Mouse (Mus musculus) hematopoietic stem cell, adult 5-6 weeks (primary cell): ENCODE results near the gene Htr2a. TPM values are rescaled to one million over a fixed set of nuclear protein-coding genes. Genes with fewer than 3 reads are reported as not detected.

ENCODE experiments used
- ATAC-seq, 2 experiments: fragments of 125-278 bp in 1 of 2; replicated peaks in 1 of 2; 2 replicates each; pipeline ENCODE4 v1.8.0; 2016 to 2017; ENCODE audit warnings: inconsistent platforms in 2 of 2, mild to moderate bottlenecking in 2 of 2, moderate number of reproducible peaks in 2 of 2, low read depth in 1 of 2, moderate TSS enrichment in 1 of 2; ENCODE audit not compliant: low FRiP score in 2 of 2, poor library complexity in 2 of 2, severe bottlenecking in 2 of 2, insufficient read depth in 1 of 2, low TSS enrichment in 1 of 2
- total RNA-seq: library from RNA; stranded (forward); fragments of 172-1452, 232-1000 nt; gene quantifications from 2 replicates; pipeline ENCODE4 v1.2.3, GENCODE M21; 2017

Htr2a gene
- total RNA-seq, 1 experiment from 2014 or later = 4.3 TPM

DNA sequence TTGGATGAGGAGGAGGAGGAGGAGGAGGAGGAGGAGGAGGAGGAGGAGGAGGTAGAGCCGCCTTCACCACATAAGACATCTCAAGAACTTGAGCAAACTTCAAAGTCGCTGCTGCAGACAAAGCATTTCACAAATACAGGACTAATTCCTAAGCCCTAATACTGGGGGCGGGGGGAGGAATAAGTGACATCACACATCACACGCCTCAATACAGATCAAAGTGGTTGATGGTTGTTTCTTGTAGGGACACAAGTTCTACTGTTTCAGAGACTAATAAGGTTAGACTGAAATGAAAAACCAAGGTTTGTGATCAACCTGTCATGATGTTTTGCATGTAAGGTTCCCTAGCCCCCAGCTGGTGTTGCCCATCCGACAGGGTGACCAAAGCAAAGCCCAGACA is 39.2 kb downstream of the Htr2a start:
- ATAC-seq = no peak

DNA sequence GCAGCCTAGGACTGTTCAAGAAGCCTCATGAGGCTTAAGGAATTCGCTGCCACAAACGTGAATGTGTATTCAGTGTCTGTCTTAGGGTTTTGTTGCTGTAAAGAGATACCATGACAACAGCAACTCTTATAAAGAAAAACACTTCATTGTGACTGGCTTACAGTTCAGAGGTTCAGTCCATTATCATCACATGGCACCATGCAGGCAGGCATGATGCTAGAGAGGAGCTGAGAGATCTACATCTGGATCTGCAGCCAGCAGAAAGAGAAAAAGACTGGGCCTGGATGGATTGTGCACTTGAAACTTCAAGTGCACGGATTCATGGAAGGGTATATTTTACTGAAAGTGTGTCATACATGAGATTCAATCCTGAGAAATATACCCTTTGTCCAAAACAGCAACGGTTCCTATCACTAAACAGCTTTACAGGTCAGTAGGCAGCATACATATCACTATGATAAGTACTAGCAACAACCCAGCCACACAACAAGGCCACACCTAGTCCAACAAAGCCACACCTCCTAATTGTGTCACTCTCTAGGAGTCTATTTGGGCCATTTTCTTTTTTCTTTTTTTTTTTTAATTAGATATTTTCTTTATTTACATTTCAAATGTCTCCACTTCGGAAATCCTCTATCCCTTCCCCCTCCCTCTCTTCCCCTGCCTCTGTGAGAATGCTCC is 43.8 kb downstream of the Htr2a start:
- no peak for ATAC-seq

DNA sequence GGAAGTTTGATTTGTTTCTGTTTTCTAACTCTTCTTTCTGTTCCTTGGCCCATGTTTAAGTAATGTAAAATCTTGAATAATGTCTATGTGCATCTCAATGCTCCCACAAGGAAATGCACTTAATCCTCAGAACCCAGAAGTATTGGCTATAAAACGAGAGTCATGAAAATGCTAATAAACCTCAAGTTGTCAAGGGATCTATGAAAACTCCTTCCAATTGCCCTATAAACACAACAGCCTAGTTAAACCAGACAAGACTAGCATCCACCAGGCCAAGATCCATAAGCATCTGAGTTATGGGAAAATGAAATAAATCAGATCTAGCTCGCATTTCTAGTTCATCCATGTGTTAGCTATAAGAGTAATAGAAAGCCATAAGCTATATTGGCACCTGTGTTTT is 51.3 kb downstream of the Htr2a start:
- no peak for ATAC-seq

DNA sequence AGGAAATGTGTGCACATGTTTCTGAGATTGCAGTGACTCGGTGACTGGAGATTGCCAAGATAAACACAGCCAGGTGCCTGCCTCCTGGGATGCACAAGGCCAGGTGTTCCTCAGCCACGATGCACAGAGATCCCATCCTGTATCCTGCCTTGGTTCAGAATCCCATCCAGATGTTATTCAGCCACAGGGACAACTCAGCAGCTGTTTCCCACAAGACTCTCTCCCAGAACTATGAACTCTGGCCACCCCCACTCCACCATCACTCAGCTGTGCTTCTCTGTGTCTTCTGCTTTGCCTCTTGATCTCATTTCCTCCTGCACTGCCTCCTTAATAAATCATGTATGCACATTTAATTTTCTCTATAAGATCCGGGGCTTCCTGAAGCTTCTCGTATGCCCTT is 56.1 kb downstream of the Htr2a start:
- no peak for ATAC-seq

DNA sequence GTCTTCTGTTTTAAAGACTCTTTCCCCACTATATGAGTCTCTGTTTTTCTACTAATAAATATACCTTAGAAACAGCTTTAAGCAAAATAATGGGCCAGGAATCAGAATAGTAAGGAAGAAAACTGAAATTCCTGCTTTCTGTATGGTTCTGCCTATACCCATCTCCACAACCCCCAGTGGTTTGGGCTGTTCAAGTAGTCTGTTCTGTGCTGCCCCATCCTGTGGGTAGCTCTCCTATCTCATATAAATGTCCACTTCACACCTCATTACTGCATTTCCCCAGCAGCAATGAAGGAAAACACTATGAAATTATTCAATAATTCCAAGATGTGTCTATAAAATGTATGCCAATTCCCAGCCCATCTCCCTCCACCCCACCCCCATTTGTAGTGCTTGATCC is 56.8 kb downstream of the Htr2a start:
- no peak for ATAC-seq

DNA sequence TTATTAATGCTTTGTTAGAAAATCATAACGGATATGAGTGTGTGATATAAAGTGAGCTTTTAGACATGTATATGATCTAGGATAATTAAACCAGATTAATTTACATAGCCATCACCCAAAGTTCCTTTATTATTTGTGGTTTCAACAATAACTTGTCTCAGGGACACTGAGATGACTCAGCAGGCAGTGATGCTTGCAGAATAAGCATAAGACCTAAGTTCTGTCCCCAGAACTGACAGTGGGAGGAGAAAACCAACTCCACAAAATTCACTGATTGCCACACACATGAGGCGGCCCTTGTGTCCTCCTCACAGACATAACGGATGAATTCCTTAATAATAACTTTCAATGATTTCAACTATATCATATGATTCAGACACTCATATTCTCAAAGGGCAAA is 58.6 kb downstream of the Htr2a start:
- no peak for ATAC-seq

DNA sequence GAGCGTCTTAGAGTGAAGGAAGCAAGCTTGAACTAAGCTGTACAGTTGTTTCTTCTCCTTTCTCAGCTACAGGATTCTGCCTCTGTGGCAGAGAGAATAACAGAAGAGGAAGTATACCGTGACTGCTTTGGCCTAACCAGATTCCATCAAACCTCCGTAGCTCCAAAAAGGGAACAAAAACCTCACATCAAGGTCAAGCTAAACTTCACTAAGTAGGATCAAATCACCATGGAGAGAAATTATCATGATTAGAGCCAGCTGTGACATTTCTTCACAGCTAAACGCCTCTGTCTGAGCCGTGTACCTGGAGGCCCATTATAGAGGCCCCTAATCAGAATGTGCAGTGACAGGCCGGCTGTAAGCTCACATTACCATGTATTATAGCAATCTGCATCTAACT is 63.3 kb downstream of the Htr2a start:
- ATAC-seq = peak; percentile 91 to 94

DNA sequence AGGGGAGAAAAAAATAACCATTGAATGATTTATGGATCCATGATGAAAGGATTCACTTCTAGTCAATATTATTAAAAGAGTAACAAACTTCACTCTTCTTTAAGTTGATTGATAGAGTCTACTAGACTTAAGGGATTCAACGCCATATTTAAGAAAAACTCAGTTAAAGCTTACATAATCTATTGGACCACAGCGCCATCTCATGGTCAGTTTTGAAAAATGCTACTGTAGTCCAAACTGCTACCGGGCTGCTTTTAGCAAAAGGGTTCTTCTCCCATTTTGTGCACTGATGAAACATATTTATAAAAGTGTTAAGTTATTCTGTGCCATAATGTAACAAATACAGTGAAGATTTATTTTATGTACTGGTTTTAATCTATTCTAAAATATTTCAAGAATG is 68.4 kb downstream of the Htr2a start:
- peak; percentile 45 to 62; a peak in 3 of 4 replicates for ATAC-seq

DNA sequence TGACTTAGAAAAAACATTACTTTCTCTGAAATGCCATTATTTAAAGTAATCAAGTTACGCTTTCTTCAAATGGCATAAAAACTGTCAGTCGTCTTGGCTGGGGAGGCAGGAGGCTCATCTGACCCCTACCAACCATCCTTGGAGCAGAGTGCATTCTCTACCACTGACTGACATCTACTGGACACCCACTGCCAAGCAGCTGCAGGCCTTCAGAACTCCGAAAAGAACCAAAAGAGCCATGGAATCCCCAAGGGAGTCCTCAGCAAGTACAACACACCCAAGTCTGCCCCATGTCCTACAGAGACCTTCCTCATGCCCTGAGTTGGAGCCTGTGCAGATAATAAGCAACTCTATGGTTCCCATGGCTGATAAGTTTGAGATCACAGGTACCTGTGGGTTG is 82.9 kb downstream of the Htr2a start:
- no peak for ATAC-seq

DNA sequence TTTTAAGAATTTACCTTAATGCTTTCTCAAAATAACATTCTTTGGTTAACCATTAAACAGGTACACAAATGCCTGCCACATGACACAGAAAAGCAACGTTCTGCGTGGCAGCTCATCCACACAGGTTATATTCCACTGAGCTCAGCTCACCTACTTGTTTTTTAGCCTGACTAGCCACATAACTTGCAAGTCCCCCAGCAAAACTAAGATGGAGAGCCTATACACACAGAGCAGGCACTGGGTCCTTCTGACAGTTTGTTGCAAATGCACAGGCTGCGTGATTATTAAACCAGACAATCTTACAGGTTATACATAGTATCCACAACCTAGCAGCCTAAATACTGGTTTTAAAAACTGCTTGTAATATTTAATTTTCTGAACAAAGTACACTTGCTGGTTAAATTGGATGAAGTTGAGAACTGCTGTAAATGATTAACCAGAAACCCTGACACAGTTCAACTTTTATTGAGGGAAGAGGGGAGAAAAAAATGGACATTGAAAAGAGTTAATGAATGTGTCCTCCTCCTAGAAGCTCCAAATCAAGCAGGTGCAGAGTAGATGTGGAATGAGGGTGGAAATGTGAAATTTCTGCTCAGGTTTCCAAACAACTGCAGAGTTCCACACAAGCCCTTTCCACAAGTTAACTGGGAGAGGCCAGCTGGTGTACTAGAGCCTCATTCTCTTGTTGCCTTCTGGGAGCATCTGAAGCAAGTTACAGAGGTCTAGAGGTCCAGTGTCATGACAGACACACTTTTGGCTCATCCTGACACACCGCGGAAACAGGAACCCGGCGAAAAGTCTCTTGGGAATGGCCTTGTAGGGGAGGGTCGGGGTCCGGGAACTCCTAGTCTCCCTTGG is 90.8 kb downstream of the Htr2a start:
- no peak for ATAC-seq

DNA sequence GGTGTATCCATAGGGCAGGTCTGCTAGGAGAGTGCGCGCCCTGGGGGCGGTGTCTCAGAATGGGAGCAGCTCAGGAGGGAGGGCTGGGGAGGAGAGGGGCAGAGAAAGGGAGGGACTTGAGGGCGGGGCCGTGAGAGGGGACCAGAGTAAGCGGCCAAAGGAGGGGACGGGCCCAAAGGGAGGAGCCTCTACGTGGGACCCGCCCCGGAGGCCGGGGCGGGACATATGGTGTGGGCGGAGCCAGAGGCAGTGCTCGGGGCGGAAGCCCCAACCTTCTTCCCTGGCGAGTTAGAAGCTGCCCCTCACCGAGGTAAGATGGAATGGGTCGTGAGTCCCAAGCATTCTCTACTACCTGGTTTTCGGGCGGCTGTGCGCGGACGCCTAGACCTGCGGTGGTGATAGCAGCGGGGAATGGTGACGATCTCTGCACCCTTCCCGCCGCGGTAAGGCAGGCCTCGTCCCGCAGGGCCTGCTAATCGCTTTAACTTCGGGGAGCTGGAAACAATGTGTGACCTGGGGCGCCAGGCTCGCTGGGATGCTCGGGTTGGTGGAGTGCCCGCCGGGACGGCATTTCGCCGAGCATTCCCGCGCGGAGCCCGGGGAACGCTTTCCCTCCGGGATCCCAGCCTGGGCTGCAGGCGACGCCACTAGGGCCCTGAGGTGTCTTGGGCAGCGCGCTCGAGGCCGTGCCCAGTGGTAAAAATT is 91.6 kb downstream of the Htr2a start, which contains the start of gene Esd:
Esd (plus strand) TSS at position 219 of the 705 bp plus-strand sequence.
- peak; percentile 97 to 98 for ATAC-seq

DNA sequence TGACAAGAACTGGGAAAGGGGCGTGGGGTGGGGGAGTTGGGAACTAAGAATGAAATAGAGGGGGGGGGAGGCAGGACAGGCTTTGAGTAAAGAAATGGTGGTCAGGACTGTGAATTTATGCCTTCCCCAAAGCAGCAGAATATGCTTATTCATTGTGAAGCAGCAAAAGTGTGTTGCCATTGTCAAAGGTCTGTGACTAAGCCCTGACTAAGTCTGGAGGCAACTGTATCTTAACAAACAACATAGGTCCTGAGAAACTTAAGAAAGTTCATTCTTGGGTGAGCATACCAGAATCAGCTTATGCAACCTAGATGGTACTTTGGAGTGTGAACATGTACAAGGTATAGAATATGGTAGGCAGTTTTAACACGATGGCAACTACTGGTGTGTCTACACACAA is 92.8 kb downstream of the Htr2a start:
- no peak for ATAC-seq

DNA sequence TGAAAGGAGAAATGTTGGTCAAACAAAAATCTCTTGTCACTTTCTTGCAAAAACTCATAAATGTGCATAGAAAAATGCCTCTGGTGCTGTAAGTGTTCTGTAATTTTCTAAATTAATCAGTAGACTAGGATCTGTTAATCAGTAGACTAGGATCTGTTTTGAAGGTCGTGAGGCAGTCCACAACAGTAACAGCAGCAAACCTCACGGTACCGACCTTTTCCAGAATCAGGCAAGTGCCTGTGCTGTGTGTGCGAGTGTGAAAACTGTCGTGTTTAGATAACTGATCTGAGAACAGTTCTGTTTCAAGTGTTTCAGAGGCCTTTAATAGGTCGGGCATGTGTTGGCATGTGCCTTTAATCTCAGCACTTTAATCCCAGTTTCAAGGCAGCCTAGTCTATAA is 94.8 kb downstream of the Htr2a start:
- ATAC-seq = no peak

DNA sequence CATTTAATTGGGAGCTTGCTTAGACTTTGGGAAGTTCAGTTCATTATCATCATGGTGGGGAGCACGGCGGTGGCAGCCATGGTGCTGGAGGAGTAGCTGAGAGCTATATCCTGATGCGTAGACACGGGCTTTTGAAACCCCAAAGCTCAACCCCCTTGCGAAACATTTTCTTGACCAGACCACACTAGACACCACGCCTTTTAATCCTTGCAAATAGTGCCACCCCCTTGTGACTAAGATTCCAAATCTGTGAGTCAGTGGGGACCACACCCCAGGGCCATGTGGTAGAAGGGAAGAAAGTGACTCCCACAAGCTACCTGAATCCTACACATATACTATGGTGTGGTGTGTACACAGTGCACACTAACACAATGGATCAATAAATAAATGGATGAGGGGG is 96.2 kb downstream of the Htr2a start:
- no peak for ATAC-seq

Other genes starting within 250 kb of the Htr2a start
- 187 and 258 TPM in 2 replicates for gene Esd, start 91.5 kb downstream of the Htr2a start, total RNA-seq